Mouse (Mus musculus): Measurements from ENCODE around the gene Fhad1.

DNA sequence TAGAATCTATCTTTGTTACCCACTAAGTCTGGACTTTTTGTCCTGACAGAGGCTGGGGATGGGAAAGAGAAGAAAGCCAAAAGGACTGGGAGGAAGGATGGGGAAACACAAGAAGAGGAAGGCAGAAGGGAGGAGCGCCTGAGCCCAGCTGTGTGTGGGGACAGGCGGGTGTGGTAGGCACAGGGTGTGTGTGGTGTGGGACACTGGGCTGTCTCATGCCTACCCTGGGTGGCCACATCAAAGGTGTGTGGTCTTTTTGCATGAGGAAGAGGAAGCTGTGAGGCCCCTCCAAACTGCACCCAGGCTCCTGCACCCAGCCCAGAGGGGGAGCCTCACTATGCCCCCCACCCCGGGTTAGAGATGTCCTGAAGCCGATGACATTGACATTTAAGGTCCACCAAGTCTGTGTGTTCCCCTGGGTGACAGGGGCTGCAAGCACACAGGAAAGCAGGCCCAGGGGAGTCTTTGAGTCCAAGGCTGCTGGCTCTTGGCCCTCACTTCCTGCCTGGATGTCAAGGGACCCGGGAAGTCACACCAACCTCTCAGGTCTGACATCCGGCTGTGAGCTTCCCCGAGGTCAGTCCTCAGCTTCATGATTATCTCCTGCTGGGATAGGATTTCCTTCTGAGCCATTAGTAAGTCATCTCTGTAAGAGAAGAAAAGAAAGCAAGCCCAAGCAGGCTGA, 97.0 kb downstream of the Fhad1 start:
- TF ChIP-seq CTCF (IDR thresholded peaks at IDR 0.05; ENCODE audit: low read depth, low read length) (no peak), POLR2A (IDR thresholded peaks at IDR 0.05; ENCODE audit: borderline replicate concordance, low read depth, low read length) (no peak)

Measured in bone marrow macrophage, adult 2 months (primary cell).